Mouse (Mus musculus): ENCODE measurements around the gene Ltbp1. TPM values are rescaled to one million over a fixed set of nuclear protein-coding genes. Genes with fewer than 3 reads are reported as not detected.

Gene Ltbp1
- polyA plus RNA-seq, 2 experiments, result 83.3 to 104 TPM

DNA sequence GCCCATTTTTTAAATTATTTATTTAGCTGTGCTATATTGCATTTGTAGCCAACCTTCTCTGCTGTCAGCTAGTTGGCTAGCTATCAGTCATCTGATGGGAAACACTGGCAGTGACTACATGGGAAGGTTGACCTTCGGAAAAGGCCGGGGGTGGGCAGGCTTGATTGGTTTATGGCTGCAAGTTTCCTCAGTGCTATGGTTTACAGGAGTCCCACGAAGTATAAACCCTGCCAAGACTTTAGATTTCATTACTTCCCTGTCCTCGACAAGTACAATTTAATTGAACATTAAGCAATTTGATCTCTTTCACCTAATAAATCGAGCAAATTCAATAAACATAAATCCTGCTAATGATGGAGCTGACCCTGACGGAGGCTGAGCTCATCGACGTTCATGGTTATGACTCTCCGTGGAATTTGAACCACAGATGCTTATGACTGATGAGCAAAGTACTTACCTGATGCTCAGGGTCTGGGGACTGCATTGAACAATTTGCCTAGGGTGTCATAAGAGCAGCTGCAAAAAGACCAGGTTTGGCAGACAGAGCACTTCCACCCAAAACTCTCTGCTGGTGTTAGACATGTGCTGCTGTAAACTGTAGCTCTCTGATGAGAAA is 373.0 kb downstream of the Ltbp1 start:
- Histone ChIP-seq H3K4me3 (replicated peaks; ENCODE audit: low read length) (no peak overlapping the region), H3K9me3 (ENCODE audit: control insufficient read depth, low read length) (no peaks in the 10 kb centered on the region), H3K27ac (replicated peaks; ENCODE audit: low read depth, low read length) (no peak overlapping the region), H3K4me1 (ENCODE audit: control insufficient read depth, insufficient read depth, low read length) (0 out of 2 replicates have a peak, but pooled peaks cover 2% of the 10 kb centered on the region), H3K27me3 (ENCODE audit: control insufficient read depth, insufficient read depth, low read length) (no peaks in the 10 kb centered on the region), H3K9ac (ENCODE audit: low read depth, low read length, severe bottlenecking) (no peak overlapping the region), H3K4me2 (replicated peaks; ENCODE audit: low read depth, low read length, severe bottlenecking) (no peak overlapping the region), H3K36me3 (ENCODE audit: control insufficient read depth, insufficient read depth, low read length) (peaks cover 15% of the 10 kb centered on the region)
- no peak for TF ChIP-seq POLR2A (IDR thresholded peaks at IDR 0.05; ENCODE audit: borderline replicate concordance, extremely low read depth, insufficient read depth, insufficient read length)
- DNase-seq (ENCODE audit: low spot score) (peak; percentile 53), ATAC-seq (ENCODE audit: low FRiP score, low read depth) (peak; percentile 67)
- 33% methylated on average over 9 of the region's 9 CpGs for WGBS

DNA sequence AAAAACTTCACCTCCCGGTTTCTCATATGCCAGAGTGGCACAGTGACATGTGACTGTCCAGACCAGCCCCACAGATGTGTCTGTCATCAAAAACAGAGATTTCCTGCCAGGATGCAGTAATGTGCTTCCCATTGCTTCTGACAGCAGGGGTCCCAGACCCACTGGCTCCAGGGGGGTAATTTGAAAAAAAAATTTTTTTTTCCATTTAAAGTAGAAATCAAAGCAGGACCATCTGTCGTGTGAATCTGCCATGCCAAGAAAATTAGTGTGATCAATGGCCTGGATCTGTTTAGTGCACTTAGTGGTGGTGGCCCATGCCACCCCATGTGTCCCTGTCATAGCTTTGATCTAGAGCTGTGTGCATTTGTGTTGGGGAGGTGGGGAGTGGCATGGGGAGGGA is 374.8 kb downstream of the Ltbp1 start:
- ATAC-seq (ENCODE audit: low FRiP score, low read depth) (no peak), DNase-seq (ENCODE audit: low spot score) (no peak)
- Histone ChIP-seq H3K27ac (replicated peaks; ENCODE audit: low read depth, low read length) (no peak overlapping the region; the same call in 1 of the 2 replicates), H3K27me3 (ENCODE audit: control insufficient read depth, insufficient read depth, low read length) (no peaks in the 10 kb centered on the region), H3K4me1 (ENCODE audit: control insufficient read depth, insufficient read depth, low read length) (0 out of 2 replicates have a peak, but pooled peaks cover 2% of the 10 kb centered on the region), H3K36me3 (ENCODE audit: control insufficient read depth, insufficient read depth, low read length) (peaks cover 21% of the 10 kb centered on the region), H3K4me3 (replicated peaks; ENCODE audit: low read length) (no peak overlapping the region), H3K4me2 (replicated peaks; ENCODE audit: low read depth, low read length, severe bottlenecking) (no peak overlapping the region), H3K9me3 (ENCODE audit: control insufficient read depth, low read length) (no peaks in the 10 kb centered on the region), H3K9ac (ENCODE audit: low read depth, low read length, severe bottlenecking) (no peak overlapping the region)
- TF ChIP-seq POLR2A (IDR thresholded peaks at IDR 0.05; ENCODE audit: borderline replicate concordance, extremely low read depth, insufficient read depth, insufficient read length), result no peak
- WGBS, result 0% methylated on average over 2 of the region's 2 CpGs

DNA sequence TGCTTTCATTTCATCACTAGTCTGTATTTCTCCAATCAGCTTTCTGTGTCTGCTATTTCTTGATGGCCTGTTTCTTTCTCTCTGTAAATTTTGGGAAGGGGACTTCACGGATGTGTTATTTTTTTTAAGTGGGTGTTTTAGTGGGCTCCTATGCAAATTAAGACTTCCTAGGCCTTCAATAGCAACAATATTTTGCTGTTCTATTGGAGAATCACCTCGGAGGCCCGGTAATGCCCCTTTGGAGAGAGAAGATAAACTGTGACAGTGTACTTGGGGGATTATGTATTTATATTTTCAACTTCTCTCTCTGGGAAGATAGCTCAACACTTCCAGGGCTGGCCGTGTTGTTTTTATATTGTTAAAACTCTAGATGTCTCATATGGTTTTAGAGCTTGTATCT is 383.0 kb downstream of the Ltbp1 start:
- 92% methylated on average over 4 of the region's 4 CpGs for WGBS
- Histone ChIP-seq H3K4me3 (replicated peaks; ENCODE audit: low read length) (no peak overlapping the region), H3K4me1 (ENCODE audit: control insufficient read depth, insufficient read depth, low read length) (no peaks in the 10 kb centered on the region), H3K27me3 (ENCODE audit: control insufficient read depth, insufficient read depth, low read length) (no peaks in the 10 kb centered on the region), H3K9me3 (ENCODE audit: control insufficient read depth, low read length) (no peaks in the 10 kb centered on the region), H3K36me3 (ENCODE audit: control insufficient read depth, insufficient read depth, low read length) (peaks cover 53% of the 10 kb centered on the region), H3K4me2 (replicated peaks; ENCODE audit: low read depth, low read length, severe bottlenecking) (no peak overlapping the region), H3K9ac (ENCODE audit: low read depth, low read length, severe bottlenecking) (no peak overlapping the region), H3K27ac (replicated peaks; ENCODE audit: low read depth, low read length) (no peak overlapping the region)
- TF ChIP-seq POLR2A (IDR thresholded peaks at IDR 0.05; ENCODE audit: borderline replicate concordance, extremely low read depth, insufficient read depth, insufficient read length), result no peak
- DNase-seq (ENCODE audit: low spot score) (no peak), ATAC-seq (ENCODE audit: low FRiP score, low read depth) (no peak)

DNA sequence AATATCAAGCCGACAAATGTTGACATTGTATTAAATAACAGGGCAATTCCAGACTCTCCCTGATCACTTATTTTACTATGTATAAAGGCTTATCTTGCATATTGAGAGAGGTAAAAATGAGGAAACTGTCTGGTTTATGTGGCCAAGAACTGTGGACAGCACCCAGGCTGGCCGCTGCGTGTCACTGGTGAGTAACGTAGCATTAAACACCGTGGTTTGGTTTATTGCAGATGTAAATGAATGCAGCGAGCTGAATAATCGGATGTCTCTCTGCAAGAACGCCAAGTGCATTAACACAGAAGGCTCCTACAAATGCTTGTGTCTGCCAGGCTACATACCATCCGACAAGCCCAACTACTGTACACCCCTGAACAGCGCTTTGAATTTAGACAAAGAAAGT is 384.8 kb downstream of the Ltbp1 start:
- H3K9me3 ChIP-seq (ENCODE audit: control insufficient read depth, low read length), result no peaks in the 10 kb centered on the region
- no peak for DNase-seq (ENCODE audit: low spot score)
- H3K4me3 ChIP-seq (replicated peaks; ENCODE audit: low read length), result no peak overlapping the region
- no peak for ATAC-seq (ENCODE audit: low FRiP score, low read depth)
- peaks cover 51% of the 10 kb centered on the region for H3K36me3 ChIP-seq (ENCODE audit: control insufficient read depth, insufficient read depth, low read length)
- no peak overlapping the region for H3K9ac ChIP-seq (ENCODE audit: low read depth, low read length, severe bottlenecking)
- no peak overlapping the region for H3K4me2 ChIP-seq (replicated peaks; ENCODE audit: low read depth, low read length, severe bottlenecking)
- no peak for TF ChIP-seq POLR2A (IDR thresholded peaks at IDR 0.05; ENCODE audit: borderline replicate concordance, extremely low read depth, insufficient read depth, insufficient read length)
- H3K4me1 ChIP-seq (ENCODE audit: control insufficient read depth, insufficient read depth, low read length), result no peaks in the 10 kb centered on the region
- no peaks in the 10 kb centered on the region for H3K27me3 ChIP-seq (ENCODE audit: control insufficient read depth, insufficient read depth, low read length)
- no peak overlapping the region for H3K27ac ChIP-seq (replicated peaks; ENCODE audit: low read depth, low read length)
- WGBS, result 95% methylated on average over 10 of the region's 10 CpGs

DNA sequence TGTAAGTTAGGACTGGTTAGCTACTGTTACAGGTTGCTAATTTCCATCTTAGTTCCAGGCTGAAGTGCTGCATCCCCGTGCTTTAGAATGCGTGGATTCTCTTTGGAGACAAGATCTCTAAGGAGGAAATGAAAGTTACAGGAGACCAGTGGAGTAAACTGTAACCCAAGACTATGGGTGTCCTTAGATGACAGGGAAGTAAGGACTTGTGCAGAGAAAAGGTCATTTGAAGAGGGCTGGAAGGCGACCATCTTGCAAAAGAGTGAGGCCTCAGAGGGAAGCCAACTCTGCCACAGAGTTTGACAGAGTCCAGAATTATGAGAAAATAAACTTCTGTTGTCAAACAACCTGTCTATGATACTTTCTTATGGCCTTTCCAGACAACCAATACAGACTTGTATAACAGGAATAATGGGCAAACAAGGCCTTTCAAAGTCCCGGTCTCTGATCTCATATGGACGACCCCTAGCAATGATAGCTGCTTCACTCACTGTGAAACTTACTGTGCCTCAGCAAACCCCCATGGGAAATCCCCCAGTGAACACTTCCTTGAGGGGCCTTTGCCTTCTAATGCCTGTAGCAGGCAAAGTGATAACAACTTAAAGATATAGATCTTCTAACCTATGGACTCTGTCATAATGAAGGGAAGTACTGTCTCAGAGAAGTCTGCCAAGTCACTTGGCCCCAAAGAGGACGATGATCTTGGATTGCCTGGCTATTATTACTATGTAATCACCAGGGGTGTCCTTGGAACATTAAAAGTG is 386.2 kb downstream of the Ltbp1 start:
- whole genome bisulfite sequencing, result 92% methylated on average over 6 of the region's 6 CpGs
- no peak for ATAC-seq (ENCODE audit: low FRiP score, low read depth)
- no peak for DNase-seq (ENCODE audit: low spot score)

More for the DNA sequence above, 386.2 kb downstream of the Ltbp1 start:
- no peak for TF ChIP-seq POLR2A (IDR thresholded peaks at IDR 0.05; ENCODE audit: borderline replicate concordance, extremely low read depth, insufficient read depth, insufficient read length)
- H3K27me3 ChIP-seq (ENCODE audit: control insufficient read depth, insufficient read depth, low read length), result no peaks in the 10 kb centered on the region
- no peaks in the 10 kb centered on the region for H3K4me1 ChIP-seq (ENCODE audit: control insufficient read depth, insufficient read depth, low read length)
- no peak overlapping the region for H3K4me3 ChIP-seq (replicated peaks; ENCODE audit: low read length)
- H3K9me3 ChIP-seq (ENCODE audit: control insufficient read depth, low read length), result no peaks in the 10 kb centered on the region
- no peak overlapping the region for H3K4me2 ChIP-seq (replicated peaks; ENCODE audit: low read depth, low read length, severe bottlenecking)
- H3K9ac ChIP-seq (ENCODE audit: low read depth, low read length, severe bottlenecking), result no peak overlapping the region
- H3K27ac ChIP-seq (replicated peaks; ENCODE audit: low read depth, low read length), result no peak overlapping the region
- peaks cover 41% of the 10 kb centered on the region for H3K36me3 ChIP-seq (ENCODE audit: control insufficient read depth, insufficient read depth, low read length)
